Mouse (Mus musculus): ENCODE results near the gene Tas2r137. TPM values are rescaled to one million over a fixed set of nuclear protein-coding genes. Genes with fewer than 3 reads are reported as not detected.
A peak's percentile ranks its signal among the peaks of the same experiment; 100 is the strongest.

Gene Tas2r137
- polyA plus RNA-seq (2015; fragmentation: Nextera tagmentation; extraction: Ambion mirVana): not detected in 2 replicates

GRCm38 (mm10) chr6:40490933-40491332 is at the start of gene Tas2r137:
Tas2r137 (plus strand) TSS chr6:40491233.
- no peak for ATAC-seq (ENCODE audit: insufficient number of reproducible peaks, low FRiP score, low TSS enrichment, low read depth)
- H3K4me1 ChIP-seq: no peaks in the 10 kb centered on the region

GRCm38 (mm10) chr6:40441276-40441675 is 49.8 kb upstream of the Tas2r137 start:
- no peak overlapping the region for H3K4me3 ChIP-seq
- H3K9ac ChIP-seq: no peak overlapping the region
- H3K4me2 ChIP-seq: no peak overlapping the region
- no peaks in the 10 kb centered on the region for H3K9me3 ChIP-seq
- H3K27ac ChIP-seq: no peak overlapping the region
- no peaks in the 10 kb centered on the region for H3K36me3 ChIP-seq
- WGBS: 58% methylated on average over 3 of the region's 3 CpGs
- no peaks in the 10 kb centered on the region for H3K4me1 ChIP-seq
- peaks cover 28% of the 10 kb centered on the region for H3K27me3 ChIP-seq
- no peak for ATAC-seq (ENCODE audit: insufficient number of reproducible peaks, low FRiP score, low TSS enrichment, low read depth)

More at GRCm38 (mm10) chr6:40490933-40491332, at the start of gene Tas2r137:
- H3K4me3 ChIP-seq: no peak within 1 kb of the TSS
- H3K9me3 ChIP-seq: no peaks in the 10 kb centered on the region
- no peaks in the 10 kb centered on the region for H3K36me3 ChIP-seq
- no peaks in the 10 kb centered on the region for H3K27me3 ChIP-seq
- no peak within 1 kb of the TSS for H3K4me2 ChIP-seq
- H3K27ac ChIP-seq: no peak within 1 kb of the TSS
- no peak within 1 kb of the TSS for H3K9ac ChIP-seq

GRCm38 (mm10) chr6:40441755-40442154 is 49.3 kb upstream of the Tas2r137 start:
- ATAC-seq (ENCODE audit: insufficient number of reproducible peaks, low FRiP score, low TSS enrichment, low read depth): no peak
- WGBS: 23% methylated on average over 3 of the region's 3 CpGs
- H3K27ac ChIP-seq: no peak overlapping the region

GRCm38 (mm10) chr6:40443281-40443928 is 47.6 kb upstream of the Tas2r137 start:
- peaks cover 24% of the 10 kb centered on the region for H3K27me3 ChIP-seq
- H3K4me3 ChIP-seq: no peak overlapping the region
- H3K4me1 ChIP-seq: no peaks in the 10 kb centered on the region
- no peak for ATAC-seq (ENCODE audit: insufficient number of reproducible peaks, low FRiP score, low TSS enrichment, low read depth)
- H3K4me2 ChIP-seq: no peak overlapping the region
- H3K9me3 ChIP-seq: no peaks in the 10 kb centered on the region
- H3K36me3 ChIP-seq: no peaks in the 10 kb centered on the region
- WGBS: 18% methylated on average over 10 of the region's 10 CpGs
- no peak overlapping the region for H3K27ac ChIP-seq
- H3K9ac ChIP-seq: no peak overlapping the region

More at GRCm38 (mm10) chr6:40441755-40442154, 49.3 kb upstream of the Tas2r137 start:
- Histone ChIP-seq H3K4me3 (no peak overlapping the region), H3K4me1 (no peaks in the 10 kb centered on the region), H3K9ac (no peak overlapping the region), H3K4me2 (no peak overlapping the region), H3K27me3 (peaks cover 28% of the 10 kb centered on the region), H3K36me3 (no peaks in the 10 kb centered on the region), H3K9me3 (no peaks in the 10 kb centered on the region)

GRCm38 (mm10) chr6:40448626-40449025 is 42.4 kb upstream of the Tas2r137 start:
- H3K27me3 ChIP-seq: no peaks in the 10 kb centered on the region
- H3K27ac ChIP-seq: no peak overlapping the region
- no peaks in the 10 kb centered on the region for H3K36me3 ChIP-seq
- no peak overlapping the region for H3K9ac ChIP-seq
- no peak for ATAC-seq (ENCODE audit: insufficient number of reproducible peaks, low FRiP score, low TSS enrichment, low read depth)
- H3K4me1 ChIP-seq: no peaks in the 10 kb centered on the region
- H3K4me2 ChIP-seq: no peak overlapping the region
- no peak overlapping the region for H3K4me3 ChIP-seq
- H3K9me3 ChIP-seq: no peaks in the 10 kb centered on the region

- no peak for ATAC-seq (ENCODE audit: insufficient number of reproducible peaks, low FRiP score, low TSS enrichment, low read depth)
- WGBS: 25% methylated on average over 7 of the region's 7 CpGs
Measured at GRCm38 (mm10) chr6:40454436-40455041, 36.5 kb upstream of the Tas2r137 start.

GRCm38 (mm10) chr6:40465710-40466109 is 25.3 kb upstream of the Tas2r137 start:
- no peak overlapping the region for H3K4me3 ChIP-seq
- ATAC-seq (ENCODE audit: insufficient number of reproducible peaks, low FRiP score, low TSS enrichment, low read depth): no peak
- 52% methylated on average over 6 of the region's 6 CpGs for WGBS
- no peak overlapping the region for H3K9ac ChIP-seq
- H3K4me1 ChIP-seq: no peaks in the 10 kb centered on the region
- H3K4me2 ChIP-seq: no peak overlapping the region
- no peaks in the 10 kb centered on the region for H3K27me3 ChIP-seq
- H3K9me3 ChIP-seq: no peaks in the 10 kb centered on the region
- no peak overlapping the region for H3K27ac ChIP-seq
- no peaks in the 10 kb centered on the region for H3K36me3 ChIP-seq

More at GRCm38 (mm10) chr6:40454436-40455041, 36.5 kb upstream of the Tas2r137 start:
- no peaks in the 10 kb centered on the region for H3K36me3 ChIP-seq
- H3K4me2 ChIP-seq: no peak overlapping the region
- H3K9ac ChIP-seq: no peak overlapping the region
- H3K27me3 ChIP-seq: no peaks in the 10 kb centered on the region
- no peak overlapping the region for H3K4me3 ChIP-seq
- H3K9me3 ChIP-seq: no peaks in the 10 kb centered on the region
- H3K4me1 ChIP-seq: no peaks in the 10 kb centered on the region
- H3K27ac ChIP-seq: no peak overlapping the region

- Histone ChIP-seq H3K27ac (peak within 1 kb of the TSS; percentile 98), H3K9ac (peak within 1 kb of the TSS; percentile 84), H3K4me3 (peak within 1 kb of the TSS; percentile 82), H3K36me3 (peaks cover 27% of the 10 kb centered on the region), H3K9me3 (no peaks in the 10 kb centered on the region), H3K27me3 (no peaks in the 10 kb centered on the region), H3K4me1 (peaks cover 8% of the 10 kb centered on the region), H3K4me2 (peak within 1 kb of the TSS; percentile 60)
- peak; percentile 91 for ATAC-seq (ENCODE audit: insufficient number of reproducible peaks, low FRiP score, low TSS enrichment, low read depth)
- WGBS: under 1% methylated on average over 54 of the region's 54 CpGs
Measured at GRCm38 (mm10) chr6:40470916-40471719, 19.9 kb upstream of the Tas2r137 start, which contains the start of gene Ssbp1. Ssbp1 (plus strand) TSS chr6:40471352.

GRCm38 (mm10) chr6:40471720-40472010 is 19.4 kb upstream of the Tas2r137 start:
- Histone ChIP-seq H3K4me1 (peaks cover 8% of the 10 kb centered on the region), H3K27me3 (no peaks in the 10 kb centered on the region), H3K36me3 (peaks cover 31% of the 10 kb centered on the region), H3K9me3 (no peaks in the 10 kb centered on the region), H3K4me2 (peak overlapping the region; percentile 60), H3K27ac (peak overlapping the region; percentile 98), H3K9ac (peak overlapping the region; percentile 84), H3K4me3 (peak overlapping the region; percentile 82)
- 0% methylated on average over 7 of the region's 7 CpGs for WGBS
- ATAC-seq (ENCODE audit: insufficient number of reproducible peaks, low FRiP score, low TSS enrichment, low read depth): no peak

- ATAC-seq (ENCODE audit: insufficient number of reproducible peaks, low FRiP score, low TSS enrichment, low read depth): no peak
- Histone ChIP-seq H3K27ac (no peak overlapping the region), H3K4me1 (peaks cover 8% of the 10 kb centered on the region), H3K4me2 (no peak overlapping the region), H3K9me3 (no peaks in the 10 kb centered on the region), H3K4me3 (no peak overlapping the region), H3K27me3 (no peaks in the 10 kb centered on the region), H3K36me3 (peaks cover 53% of the 10 kb centered on the region), H3K9ac (no peak overlapping the region)
- 92% methylated on average over 4 of the region's 4 CpGs for WGBS
Measured at GRCm38 (mm10) chr6:40476132-40476531, 14.9 kb upstream of the Tas2r137 start.

GRCm38 (mm10) chr6:40479705-40480104 is 11.3 kb upstream of the Tas2r137 start:
- no peak overlapping the region for H3K27ac ChIP-seq
- no peaks in the 10 kb centered on the region for H3K9me3 ChIP-seq
- no peaks in the 10 kb centered on the region for H3K27me3 ChIP-seq
- WGBS: 79% methylated on average over 1 of the region's 1 CpGs
- no peaks in the 10 kb centered on the region for H3K4me1 ChIP-seq
- no peak overlapping the region for H3K4me2 ChIP-seq
- no peak overlapping the region for H3K9ac ChIP-seq
- no peak overlapping the region for H3K4me3 ChIP-seq
- H3K36me3 ChIP-seq: peaks cover 64% of the 10 kb centered on the region
- no peak for ATAC-seq (ENCODE audit: insufficient number of reproducible peaks, low FRiP score, low TSS enrichment, low read depth)

GRCm38 (mm10) chr6:40482318-40482717 is 8.7 kb upstream of the Tas2r137 start:
- WGBS: 81% methylated on average over 5 of the region's 5 CpGs
- no peak overlapping the region for H3K9ac ChIP-seq
- no peak for ATAC-seq (ENCODE audit: insufficient number of reproducible peaks, low FRiP score, low TSS enrichment, low read depth)
- H3K27ac ChIP-seq: no peak overlapping the region
- no peaks in the 10 kb centered on the region for H3K4me1 ChIP-seq
- H3K4me2 ChIP-seq: no peak overlapping the region
- H3K27me3 ChIP-seq: no peaks in the 10 kb centered on the region
- peaks cover 43% of the 10 kb centered on the region for H3K36me3 ChIP-seq
- H3K4me3 ChIP-seq: no peak overlapping the region
- no peaks in the 10 kb centered on the region for H3K9me3 ChIP-seq

Measured in limb, embryonic 15.5 days (tissue).